Mouse (Mus musculus) ES-Bruce4 (cell line): ENCODE results near the gene Cdc42ep5. TPM values are rescaled to one million over a fixed set of nuclear protein-coding genes. Genes with fewer than 3 reads are reported as not detected.

Experiments
- H3K27ac ChIP-seq: 2 replicates; pipeline ENCODE4 v1.5.1; 2012; ENCODE audit warnings: low read length, inconsistent platforms; ENCODE audit not compliant: insufficient read depth
- H3K27me3 ChIP-seq: 2 replicates; pipeline ENCODE4 v1.6.1; 2012; ENCODE audit warnings: mild to moderate bottlenecking, low read length, inconsistent platforms; ENCODE audit not compliant: control insufficient read depth, poor library complexity, insufficient read depth, severe bottlenecking
- H3K36me3 ChIP-seq: 2 replicates; pipeline ENCODE4 v1.6.1; 2012; ENCODE audit warnings: inconsistent platforms, mild to moderate bottlenecking, low read length, moderate library complexity; ENCODE audit not compliant: control insufficient read depth, poor library complexity, insufficient read depth, severe bottlenecking
- H3K4me1 ChIP-seq: one replicate; pipeline ENCODE4 v1.8.1; 2011; ENCODE audit warnings: low read length; ENCODE audit not compliant: control insufficient read depth, insufficient read depth
- H3K4me3 ChIP-seq: 2 replicates; pipeline ENCODE4 v1.5.1; 2011; ENCODE audit warnings: low read depth, mild to moderate bottlenecking, low read length
- H3K9ac ChIP-seq: 2 replicates; pipeline ENCODE4 v1.6.1; 2012; ENCODE audit warnings: low read depth, mild to moderate bottlenecking, inconsistent platforms; ENCODE audit not compliant: poor library complexity, severe bottlenecking
- H3K9me3 ChIP-seq: replicated peaks from 2 replicates; pipeline ENCODE4 v1.6.1; 2012; ENCODE audit warnings: mild to moderate bottlenecking, low read length, inconsistent platforms; ENCODE audit not compliant: control insufficient read depth, poor library complexity, insufficient read depth, severe bottlenecking
- CTCF ChIP-seq: IDR thresholded peaks from one replicate; pipeline ENCODE4 v1.8.1; 2011; ENCODE audit warnings: low read depth, low read length
- EP300 ChIP-seq: IDR thresholded peaks from 2 replicates; pipeline ENCODE4 v1.6.1; 2011; ENCODE audit warnings: low read depth, low read length; ENCODE audit not compliant: insufficient read depth
- POLR2A ChIP-seq: IDR thresholded peaks from one replicate; pipeline ENCODE4 v1.8.1; 2011; ENCODE audit warnings: low read length; ENCODE audit not compliant: insufficient read depth
- polyA plus RNA-seq: library from polyadenylated mRNA; stranded (reverse); fragments of >200 nt; gene quantifications from 2 replicates; pipeline ENCODE4 v1.2.4, GENCODE M21; 2011; ENCODE audit warnings: low read depth; ENCODE audit not compliant: missing spikeins, insufficient read depth, insufficient read length

Gene Cdc42ep5
- polyA plus RNA-seq, 1 experiment, result 33.8 TPM

GRCm38 (mm10) chr7:4147836-4148235, 16.8 kb downstream of the Cdc42ep5 start:
- Histone ChIP-seq H3K9me3 (no peaks in the 10 kb centered on the region), H3K4me3 (no peak overlapping the region), H3K9ac (no peak overlapping the region), H3K36me3 (peaks cover 38% of the 10 kb centered on the region), H3K27ac (no peak overlapping the region), H3K4me1 (no peaks in the 10 kb centered on the region), H3K27me3 (no peaks in the 10 kb centered on the region)
- TF ChIP-seq EP300, result no peak
- TF ChIP-seq CTCF, result no peak
- no peak for TF ChIP-seq POLR2A

DNA sequence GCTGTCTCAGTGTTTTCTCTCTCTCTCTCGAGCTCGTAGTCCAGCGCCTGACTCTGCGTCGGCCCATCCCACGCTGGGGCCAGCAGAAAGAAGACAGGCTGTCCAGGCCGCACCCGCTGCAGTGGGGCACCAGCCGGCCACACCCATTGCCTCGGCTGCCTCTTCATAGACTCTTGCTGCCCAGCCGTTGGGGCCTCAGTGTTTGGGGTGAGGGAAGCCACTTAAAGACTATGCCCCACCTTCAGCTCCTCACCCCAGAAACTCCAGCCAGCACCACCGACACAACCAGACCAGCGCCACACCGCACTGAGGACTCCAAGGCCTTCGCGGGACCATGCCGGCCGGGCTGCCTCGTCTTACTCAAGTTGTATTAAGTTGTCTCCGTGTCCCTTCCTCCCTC, 17.3 kb downstream of the Cdc42ep5 start:
- H3K27ac ChIP-seq, result no peak overlapping the region
- peaks cover 43% of the 10 kb centered on the region for H3K36me3 ChIP-seq
- H3K9ac ChIP-seq, result no peak overlapping the region
- no peaks in the 10 kb centered on the region for H3K9me3 ChIP-seq
- TF ChIP-seq EP300 (no peak), POLR2A (no peak), CTCF (no peak)
- H3K27me3 ChIP-seq, result no peaks in the 10 kb centered on the region
- H3K4me3 ChIP-seq, result no peak overlapping the region
- no peaks in the 10 kb centered on the region for H3K4me1 ChIP-seq

GRCm38 (mm10) chr7:4146241-4147180, 18.1 kb downstream of the Cdc42ep5 start:
- Histone ChIP-seq H3K4me3 (0 out of 2 replicates have a peak overlapping the region, but pooled peaks have one; percentile 6), H3K9me3 (no peaks in the 10 kb centered on the region), H3K27ac (no peak overlapping the region), H3K9ac (peak overlapping the region; percentile 25), H3K27me3 (no peaks in the 10 kb centered on the region), H3K36me3 (peaks cover 51% of the 10 kb centered on the region), H3K4me1 (no peaks in the 10 kb centered on the region)
- TF ChIP-seq EP300 (no peak), POLR2A (no peak), CTCF (no peak)

GRCm38 (mm10) chr7:4145552-4146190, 19.0 kb downstream of the Cdc42ep5 start:
- Histone ChIP-seq H3K9ac (no peak overlapping the region), H3K4me1 (no peaks in the 10 kb centered on the region), H3K9me3 (no peaks in the 10 kb centered on the region), H3K4me3 (no peak overlapping the region), H3K27me3 (no peaks in the 10 kb centered on the region), H3K36me3 (peaks cover 59% of the 10 kb centered on the region), H3K27ac (no peak overlapping the region)
- TF ChIP-seq EP300 (no peak), POLR2A (no peak), CTCF (peak; percentile 93)

- Histone ChIP-seq H3K27me3 (no peaks in the 10 kb centered on the region), H3K9ac (no peak overlapping the region), H3K27ac (no peak overlapping the region), H3K4me1 (no peaks in the 10 kb centered on the region), H3K36me3 (peaks cover 65% of the 10 kb centered on the region), H3K9me3 (no peaks in the 10 kb centered on the region), H3K4me3 (no peak overlapping the region)
- TF ChIP-seq CTCF (no peak), POLR2A (no peak), EP300 (no peak)
Observed at GRCm38 (mm10) chr7:4144766-4145551, 19.7 kb downstream of the Cdc42ep5 start.
